15 mouse cellular contexts compared by ENCODE assay signal in genomic region chr3:100858334-100859002, GRCm38 (mm10). TPM values are rescaled to one million over a fixed set of nuclear protein-coding genes. Genes with fewer than 3 reads are reported as not detected.
A peak's percentile ranks its signal among the peaks of the same experiment; 100 is the strongest.
DNase-seq lines count a peak whose midpoint lies in the region; ATAC-seq lines count a peak whose summit lies in the region.
"Had no signal": no experiment of that assay in that cellular context is flagged by ENCODE, and none has a peak within 500 bp of the region (broad histone marks: within the 10 kb centered on the region; RNA-seq: fewer than 3 reads in every experiment).

No protein-coding gene starts in this region.

- DNase-seq in cerebellum, postnatal 14 days: peak; percentile 68 to 83
- no peak for DNase-seq in cerebellum, adult 18-20 months
- peak; percentile 20 for DNase-seq in urinary bladder, postnatal 14 days (ENCODE audit: low spot score)
- no peak for DNase-seq in urinary bladder, postnatal 25 days (ENCODE audit: low spot score)
- DNase-seq: thymus, postnatal 36 days had no signal

- no peaks in the 10 kb centered on the region for H3K9me3 ChIP-seq in hindbrain, embryonic 16.5 days (ENCODE audit: control insufficient read depth, low read length)
- no peaks in the 10 kb centered on the region; the same call in 1 of the 2 replicates for H3K9me3 ChIP-seq in hindbrain, embryonic 12.5 days (replicated peaks)
- H3K9me3 ChIP-seq: intestine, embryonic 15.5 days; kidney, embryonic 15.5 days; limb, embryonic 12.5 days; midbrain, embryonic 12.5 days had no signal

- no peak overlapping the region for H3K27ac ChIP-seq in hindbrain, embryonic 16.5 days (ENCODE audit: low read depth, low read length)
- H3K27ac ChIP-seq in hindbrain, embryonic 12.5 days: no peak overlapping the region
- H3K27ac ChIP-seq: intestine, embryonic 15.5 days; limb, embryonic 12.5 days; liver, embryonic 14.5 days; macrophage; midbrain, embryonic 12.5 days had no signal

- peak; percentile 22 for ATAC-seq in hindbrain, embryonic 16.5 days
- no peak for ATAC-seq in hindbrain, embryonic 12.5 days (ENCODE audit: low FRiP score)
- no peak for ATAC-seq in inflammation-experienced regulatory T-cells, adult 6 months

- H3K9ac ChIP-seq in hindbrain, embryonic 16.5 days (ENCODE audit: low read depth, low read length): no peak overlapping the region
- no peak overlapping the region; the same call in 1 of the 2 replicates for H3K9ac ChIP-seq in hindbrain, embryonic 12.5 days
- H3K9ac ChIP-seq: heart, embryonic 12.5 days; intestine, embryonic 15.5 days; kidney, embryonic 15.5 days; limb, embryonic 12.5 days; liver, embryonic 14.5 days; midbrain, embryonic 12.5 days had no signal

- no peak overlapping the region for H3K4me2 ChIP-seq in hindbrain, embryonic 16.5 days (ENCODE audit: low read length)
- H3K4me2 ChIP-seq in hindbrain, embryonic 12.5 days (replicated peaks): no peak overlapping the region
- H3K4me2 ChIP-seq: heart, embryonic 12.5 days; intestine, embryonic 15.5 days; kidney, embryonic 15.5 days; limb, embryonic 12.5 days; midbrain, embryonic 12.5 days had no signal

- H3K4me1 ChIP-seq in hindbrain, embryonic 16.5 days (ENCODE audit: control insufficient read depth, insufficient read depth, low read depth, low read length): peaks cover 4% of the 10 kb centered on the region; the same call in 1 of the 2 replicates
- 0 out of 2 replicates have a peak, but pooled peaks cover 5% of the 10 kb centered on the region for H3K4me1 ChIP-seq in hindbrain, embryonic 12.5 days
- H3K4me1 ChIP-seq: limb, embryonic 12.5 days; midbrain, embryonic 12.5 days had no signal

- 70% methylated on average over 5 of the region's 5 CpGs for WGBS in hindbrain, embryonic 16.5 days
- WGBS in hindbrain, embryonic 12.5 days: 90% methylated on average over 5 of the region's 5 CpGs

- no peak overlapping the region for H3K4me3 ChIP-seq in hindbrain, embryonic 16.5 days (ENCODE audit: low read length)
- no peak overlapping the region for H3K4me3 ChIP-seq in hindbrain, embryonic 12.5 days
- H3K4me3 ChIP-seq: heart, embryonic 12.5 days; intestine, embryonic 15.5 days; kidney, embryonic 15.5 days; limb, embryonic 12.5 days; midbrain, embryonic 12.5 days had no signal

- no peaks in the 10 kb centered on the region for H3K36me3 ChIP-seq in hindbrain, embryonic 16.5 days (ENCODE audit: control insufficient read depth, insufficient read depth, low read length)
- H3K36me3 ChIP-seq in hindbrain, embryonic 12.5 days: no peaks in the 10 kb centered on the region
- H3K36me3 ChIP-seq: heart, embryonic 12.5 days; intestine, embryonic 15.5 days; kidney, embryonic 15.5 days; limb, embryonic 12.5 days; midbrain, embryonic 12.5 days had no signal

- no peaks in the 10 kb centered on the region for H3K27me3 ChIP-seq in hindbrain, embryonic 16.5 days (replicated peaks; ENCODE audit: control insufficient read depth, insufficient read depth, low read length)
- no peaks in the 10 kb centered on the region for H3K27me3 ChIP-seq in hindbrain, embryonic 12.5 days
- H3K27me3 ChIP-seq: heart, embryonic 12.5 days; intestine, embryonic 15.5 days; kidney, embryonic 15.5 days; limb, embryonic 12.5 days; midbrain, embryonic 12.5 days had no signal

RNA-seq across cellular contexts. Expression of gene Vtcn1, which starts 33.2 kb away (rescaled TPM):
- polyA plus RNA-seq in hindbrain, embryonic 16.5 days (2015; fragmentation: Nextera tagmentation; extraction: Ambion mirVana): not detected in 2 replicates
- 0.15 TPM in 1 of 2 replicates, not detected in the other for polyA plus RNA-seq in hindbrain, embryonic 12.5 days (2016; fragmentation: Nextera tagmentation; extraction: Ambion mirVana)
- polyA plus RNA-seq in inflammation-experienced regulatory T-cells, adult 6 months (2017; shearing (Covaris generic)): not detected
- polyA plus RNA-seq: limb, embryonic 12.5 days; liver, embryonic 14.5 days; macrophage had no signal

Comparison
In these comparisons a context has a peak if more than half of its experiments do, and no peak if none do; other contexts are left out.
1. DNase-seq: peak in cerebellum, postnatal 14 days (2 of 2) and urinary bladder, postnatal 14 days (single experiment); none in cerebellum, adult 18-20 months (0 of 2) and urinary bladder, postnatal 25 days (single experiment).